Mouse (Mus musculus): ENCODE measurements around the gene Vash1.
A peak's percentile ranks its signal among the peaks of the same experiment; 100 is the strongest.

The Vash1 gene

GRCm38 (mm10) chr12:86719961-86720639 lies 41.6 kb downstream of the Vash1 start:
- no peak for DNase-seq (ENCODE audit: low spot score)

- DNase-seq (ENCODE audit: low spot score): no peak
Measured at GRCm38 (mm10) chr12:86721453-86721852, 43.0 kb downstream of the Vash1 start.

GRCm38 (mm10) chr12:86724300-86724699 lies 45.8 kb downstream of the Vash1 start:
- DNase-seq (ENCODE audit: low spot score): no peak

DNA sequence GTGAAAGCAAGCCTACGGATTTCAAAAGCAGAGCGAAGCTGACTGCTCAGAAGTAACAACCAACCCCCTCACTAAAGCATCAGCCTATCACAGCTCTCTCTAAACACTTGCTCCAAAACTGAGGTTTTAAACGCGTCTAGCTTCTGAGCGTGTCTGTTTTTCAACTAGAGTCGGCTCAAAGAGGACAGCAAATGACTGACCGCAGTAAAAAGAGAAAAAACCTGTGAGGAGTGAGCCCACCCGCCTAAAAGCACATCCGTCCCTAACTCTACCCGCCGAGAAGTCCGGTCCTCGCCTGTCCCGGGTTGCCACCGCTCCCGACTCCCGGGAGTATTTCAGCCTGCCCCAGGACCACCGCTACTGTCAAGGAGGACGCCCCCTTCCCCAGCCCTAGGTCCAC lies 47.2 kb downstream of the Vash1 start:
- DNase-seq (ENCODE audit: low spot score): no peak

- DNase-seq (ENCODE audit: low spot score): peak; percentile 94
Measured at GRCm38 (mm10) chr12:86726120-86726640, 47.7 kb downstream of the Vash1 start, which contains the start of gene Angel1. Gene Angel1 (minus strand): TSS chr12:86726460.

- DNase-seq (ENCODE audit: low spot score): no peak
Measured at GRCm38 (mm10) chr12:86734319-86734810, 55.9 kb downstream of the Vash1 start, which contains the start of gene Lrrc74a. Gene Lrrc74a (plus strand): TSS chr12:86734369.
